Mouse (Mus musculus) midbrain, postnatal 0 days (tissue): ENCODE data around the gene Plau. TPM values are rescaled to one million over a fixed set of nuclear protein-coding genes. Genes with fewer than 3 reads are reported as not detected.

Source experiments
- ATAC-seq: fragments of 200-750 bp; cut with Nextera tagmentation; 2 replicates; pipeline ENCODE4 v1.8.0; 2017; ENCODE audit warnings: moderate number of reproducible peaks, mild to moderate bottlenecking, moderate TSS enrichment, moderate library complexity; ENCODE audit not compliant: low FRiP score
- DNase-seq: peaks from one replicate; pipeline ENCODE4 v3.0.0-alpha.2; 2015; ENCODE audit warnings: low spot score
- H3K27ac ChIP-seq: fragments of 300-500 bp; sonication (generic); 2 replicates; pipeline ENCODE4 v1.5.1; 2014; ENCODE audit warnings: low read depth, mild to moderate bottlenecking, low read length, mixed read lengths
- H3K27me3 ChIP-seq: fragments of 300-500 bp; sonication (generic); 2 replicates; pipeline ENCODE4 v1.6.1; 2014; ENCODE audit warnings: low read length, control low read depth, mixed read lengths; ENCODE audit not compliant: insufficient read depth
- H3K36me3 ChIP-seq: fragments of 300-500 bp; sonication (generic); 2 replicates; pipeline ENCODE4 v1.6.1; 2014; ENCODE audit warnings: low read length, control low read depth, mixed read lengths; ENCODE audit not compliant: insufficient read depth
- H3K4me1 ChIP-seq: fragments of 300-500 bp; sonication (generic); 2 replicates; pipeline ENCODE4 v1.6.1; 2014; ENCODE audit warnings: mild to moderate bottlenecking, control low read depth, antibody characterized with exemption, low read length, mixed read lengths; ENCODE audit not compliant: insufficient read depth
- H3K4me2 ChIP-seq: fragments of 300-500 bp; sonication (generic); 2 replicates; pipeline ENCODE4 v1.6.1; 2014; ENCODE audit warnings: low read depth, mild to moderate bottlenecking, low read length, mixed read lengths; ENCODE audit not compliant: poor library complexity, severe bottlenecking
- H3K4me3 ChIP-seq: fragments of 300-500 bp; sonication (generic); 2 replicates; pipeline ENCODE4 v1.5.1; 2014; ENCODE audit warnings: low read depth, mild to moderate bottlenecking, low read length, moderate library complexity
- H3K9ac ChIP-seq: fragments of 300-500 bp; sonication (generic); replicated peaks from 2 replicates; pipeline ENCODE4 v1.6.1; 2014; ENCODE audit warnings: mild to moderate bottlenecking, low read length, moderate library complexity, mixed read lengths; ENCODE audit not compliant: poor library complexity, severe bottlenecking
- H3K9me3 ChIP-seq: fragments of 300-500 bp; sonication (generic); 2 replicates; pipeline ENCODE4 v1.6.1; 2016; ENCODE audit warnings: low read length, control low read depth
- CTCF ChIP-seq: IDR thresholded peaks from 2 replicates; pipeline ENCODE4 v1.5.1; 2016; ENCODE audit warnings: antibody characterized with exemption, mild to moderate bottlenecking
- WGBS: fragments of 180-500 bp; shearing (Covaris S2); extraction: QIAGEN DNeasy Blood & Tissue Kit; methylation state at CpG from one replicate; pipeline ENCODE4 v1.1.7; 2014; 5-methylcytosine and 5-hydroxymethylcytosine counted together
- polyA plus RNA-seq: library from polyadenylated mRNA; unstranded; fragments of >200 nt; fragmentation: Nextera tagmentation; extraction: Ambion mirVana; gene quantifications from 2 replicates; pipeline ENCODE4 v1.2.1, GENCODE M21; 2015
- total RNA-seq: library from RNA; depleted of rRNA; stranded (reverse); fragments of >200 nt; gene quantifications from 2 replicates; pipeline ENCODE4 v1.2.3, GENCODE M21; 2014

The Plau gene
- total and polyA plus RNA-seq, 2 experiments from 2014 or later: 0.44 to 0.93 TPM

DNA sequence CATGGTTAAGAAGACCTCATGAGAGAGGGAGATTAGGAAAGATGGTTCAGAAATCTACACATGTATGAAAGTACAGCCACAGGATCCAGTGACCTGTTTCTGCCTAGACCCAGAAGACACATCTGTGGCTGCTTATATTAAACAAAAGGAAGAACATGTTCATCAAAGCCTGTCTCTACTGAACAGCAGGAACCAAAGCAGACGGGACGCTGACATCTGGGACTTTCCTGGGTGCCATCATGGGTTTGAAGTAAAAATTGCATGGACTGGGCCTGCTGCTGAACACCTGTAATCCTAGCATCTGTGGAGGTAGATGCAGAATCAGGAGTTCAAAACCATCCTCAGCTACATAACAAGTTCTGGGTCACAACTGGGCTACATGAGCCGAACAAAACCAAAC is 7.9 kb upstream of the Plau start:
- H3K4me3 ChIP-seq: no peak overlapping the region
- H3K27ac ChIP-seq: no peak overlapping the region
- no peaks in the 10 kb centered on the region for H3K36me3 ChIP-seq
- WGBS: 90% methylated on average over 3 of the region's 3 CpGs
- no peak for DNase-seq
- H3K9ac ChIP-seq: no peak overlapping the region
- no peaks in the 10 kb centered on the region for H3K27me3 ChIP-seq
- no peak for TF ChIP-seq CTCF
- H3K4me1 ChIP-seq: no peaks in the 10 kb centered on the region
- no peak for ATAC-seq
- H3K4me2 ChIP-seq: no peak overlapping the region
- H3K9me3 ChIP-seq: no peaks in the 10 kb centered on the region

DNA sequence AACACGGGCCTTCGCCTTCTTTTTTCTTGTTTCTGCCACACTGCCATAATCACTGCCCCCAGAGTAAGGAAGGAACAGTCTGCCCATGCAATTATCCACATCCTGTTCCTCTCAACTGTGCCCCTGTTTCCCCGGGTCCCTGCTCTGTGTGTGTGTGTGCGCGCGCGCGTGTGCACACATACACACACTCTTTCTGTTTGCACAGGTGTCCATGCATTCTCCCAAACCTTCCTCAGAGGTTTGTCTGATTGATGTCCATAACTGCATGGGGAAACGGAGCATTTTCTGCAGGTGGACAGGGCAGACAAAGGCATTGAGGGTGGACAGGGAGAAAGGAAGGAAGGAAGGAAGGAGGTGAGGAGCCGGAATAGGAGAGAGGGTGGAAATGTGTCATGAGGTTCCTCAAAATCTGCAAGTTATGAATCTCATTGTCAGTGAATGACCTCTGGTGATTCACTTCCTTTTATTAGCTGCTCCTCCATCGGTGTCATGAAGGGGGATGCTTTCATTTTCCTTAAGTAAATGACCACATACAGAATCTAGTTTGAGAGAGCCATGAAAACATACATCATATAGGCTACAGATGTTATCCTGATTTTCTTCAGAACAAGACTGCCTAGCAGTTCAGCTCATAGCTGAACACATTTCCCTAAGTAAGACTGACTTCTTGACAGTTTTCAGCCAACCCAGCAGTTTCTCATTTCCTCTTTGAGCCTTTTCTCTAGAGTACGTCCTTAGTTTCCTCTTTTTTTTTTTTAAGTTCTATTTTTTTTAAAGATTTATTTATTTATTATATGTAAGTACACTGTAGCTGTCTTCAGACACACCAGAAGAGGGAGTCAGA is 6.7 kb upstream of the Plau start:
- Histone ChIP-seq H3K9ac (no peak overlapping the region), H3K27ac (no peak overlapping the region), H3K9me3 (no peaks in the 10 kb centered on the region), H3K27me3 (no peaks in the 10 kb centered on the region), H3K4me2 (no peak overlapping the region), H3K4me1 (no peaks in the 10 kb centered on the region), H3K36me3 (no peaks in the 10 kb centered on the region), H3K4me3 (no peak overlapping the region)
- no peak for TF ChIP-seq CTCF
- ATAC-seq (no peak), DNase-seq (no peak)
- WGBS: 90% methylated on average over 12 of the region's 12 CpGs

DNA sequence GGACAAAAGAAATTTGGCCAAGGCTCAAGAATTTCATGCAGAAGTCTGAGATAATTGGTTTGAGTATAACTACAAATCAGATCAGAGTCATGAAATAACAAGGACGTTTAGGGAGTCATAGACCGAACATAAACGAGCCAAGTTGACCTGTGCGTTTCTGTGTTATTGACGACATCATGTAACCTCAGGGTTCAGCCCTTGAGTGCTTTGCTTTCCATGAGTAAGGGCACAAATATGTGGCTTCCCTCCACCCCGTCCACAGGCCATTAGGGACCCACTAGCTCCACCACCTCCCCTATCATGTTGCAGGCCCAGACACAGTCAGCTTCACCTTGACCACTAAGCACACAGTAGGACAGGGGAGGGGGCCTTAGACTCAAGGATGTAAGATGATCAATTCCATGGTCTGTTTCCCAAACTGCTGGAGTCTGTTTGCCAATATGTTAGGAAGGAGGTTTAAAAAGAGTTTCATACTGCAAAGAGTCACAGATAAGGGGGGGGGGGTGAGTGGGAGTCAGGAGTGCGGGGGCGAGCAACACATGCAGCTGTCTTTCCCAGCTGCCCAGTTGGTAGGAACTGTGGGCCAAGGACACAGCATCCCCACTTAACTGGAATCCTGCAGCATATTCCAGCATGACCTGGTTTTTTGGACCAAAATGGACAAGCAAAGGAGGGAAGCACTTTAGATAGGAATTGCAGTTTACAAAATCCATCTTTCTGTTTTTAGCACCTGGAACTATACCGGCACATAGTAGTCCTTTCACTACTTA is 5.1 kb upstream of the Plau start:
- ATAC-seq (no peak), DNase-seq (no peak)
- H3K9me3 ChIP-seq: no peaks in the 10 kb centered on the region
- no peak overlapping the region for H3K4me2 ChIP-seq
- no peak for TF ChIP-seq CTCF
- 90% methylated on average over 9 of the region's 9 CpGs for WGBS
- no peak overlapping the region for H3K9ac ChIP-seq
- no peaks in the 10 kb centered on the region for H3K36me3 ChIP-seq
- no peak overlapping the region for H3K27ac ChIP-seq
- no peaks in the 10 kb centered on the region for H3K27me3 ChIP-seq
- no peaks in the 10 kb centered on the region for H3K4me1 ChIP-seq
- no peak overlapping the region for H3K4me3 ChIP-seq

DNA sequence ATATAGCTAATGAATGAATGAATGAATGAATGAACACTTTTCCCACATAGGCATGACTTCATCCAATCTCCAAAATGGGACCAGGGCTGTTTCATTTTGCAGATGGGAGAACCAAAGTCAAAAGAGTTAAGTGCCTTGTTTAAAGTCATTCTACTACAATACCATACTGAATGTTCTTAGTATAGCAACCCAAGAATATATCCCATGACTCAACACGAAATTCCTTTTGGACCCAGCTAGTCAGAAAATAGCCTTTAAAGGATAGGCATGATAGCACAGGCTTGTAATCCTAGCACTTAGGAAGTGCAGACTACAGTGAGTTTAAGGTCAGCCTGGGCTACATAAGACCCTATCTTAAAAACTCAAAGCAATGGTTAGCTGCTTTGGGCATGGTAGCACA is 4.5 kb upstream of the Plau start:
- no peak for ATAC-seq
- WGBS: 87% methylated on average over 1 of the region's 1 CpGs

DNA sequence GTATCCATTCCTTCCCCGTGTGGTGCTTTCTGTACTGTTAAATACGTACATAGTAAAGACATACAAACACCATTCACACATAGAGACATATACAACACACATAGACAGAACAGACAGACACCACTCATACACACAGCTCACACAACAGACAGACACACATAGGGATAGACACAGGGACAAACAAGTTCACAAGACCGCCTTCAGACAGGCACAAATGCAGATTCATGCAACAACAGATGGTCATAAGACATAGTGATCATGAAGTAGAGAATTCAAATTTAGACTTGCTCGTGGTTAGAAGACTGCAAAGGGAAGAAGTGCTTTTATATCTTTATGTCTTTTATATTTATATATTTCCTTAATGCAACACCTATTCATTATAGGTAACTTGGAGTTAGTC is 2.9 kb upstream of the Plau start:
- H3K9ac ChIP-seq: no peak overlapping the region
- no peak overlapping the region for H3K27ac ChIP-seq
- no peak for TF ChIP-seq CTCF
- 0 out of 2 replicates have a peak, but pooled peaks cover 3% of the 10 kb centered on the region for H3K4me1 ChIP-seq
- H3K4me2 ChIP-seq: no peak overlapping the region
- no peak overlapping the region for H3K4me3 ChIP-seq
- H3K9me3 ChIP-seq: no peaks in the 10 kb centered on the region
- WGBS: 90% methylated on average over 4 of the region's 4 CpGs
- H3K27me3 ChIP-seq: 0 out of 2 replicates have a peak, but pooled peaks cover 5% of the 10 kb centered on the region
- no peak for ATAC-seq
- no peaks in the 10 kb centered on the region for H3K36me3 ChIP-seq
- DNase-seq: no peak

More for the DNA sequence above, 4.5 kb upstream of the Plau start:
- no peak for TF ChIP-seq CTCF
- Histone ChIP-seq H3K27me3 (no peaks in the 10 kb centered on the region), H3K4me1 (0 out of 2 replicates have a peak, but pooled peaks cover 2% of the 10 kb centered on the region), H3K36me3 (no peaks in the 10 kb centered on the region), H3K9ac (no peak overlapping the region), H3K4me2 (no peak overlapping the region), H3K27ac (no peak overlapping the region), H3K9me3 (no peaks in the 10 kb centered on the region), H3K4me3 (no peak overlapping the region)
- DNase-seq: no peak

DNA sequence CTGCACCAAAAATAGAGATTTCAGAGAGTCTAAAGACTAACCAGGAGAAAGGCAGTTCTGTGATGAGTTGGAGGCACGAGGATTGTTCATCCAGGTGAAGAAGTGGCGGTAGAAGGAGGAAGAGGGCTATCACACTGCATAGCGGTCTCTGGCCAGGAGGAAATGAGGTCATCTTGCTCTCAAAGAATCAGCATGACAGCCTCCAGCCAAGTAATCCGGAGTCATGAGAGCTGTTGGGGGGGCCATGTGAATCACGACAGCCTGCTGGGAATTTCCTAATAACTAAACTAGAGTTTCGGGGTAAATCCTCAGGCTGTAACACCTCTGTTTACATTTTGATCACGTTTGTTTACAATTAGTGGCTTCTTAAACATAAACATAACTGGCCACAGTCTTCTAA is 2.3 kb upstream of the Plau start:
- Histone ChIP-seq H3K27me3 (0 out of 2 replicates have a peak, but pooled peaks cover 5% of the 10 kb centered on the region), H3K4me2 (no peak overlapping the region), H3K4me1 (0 out of 2 replicates have a peak, but pooled peaks cover 3% of the 10 kb centered on the region), H3K4me3 (no peak overlapping the region), H3K9ac (no peak overlapping the region), H3K36me3 (no peaks in the 10 kb centered on the region), H3K9me3 (no peaks in the 10 kb centered on the region), H3K27ac (no peak overlapping the region)
- no peak for TF ChIP-seq CTCF
- 68% methylated on average over 7 of the region's 7 CpGs for WGBS
- ATAC-seq (no peak), DNase-seq (no peak)
